Mouse (Mus musculus) CH12F3 (cell line): ENCODE data around the gene Fbln2.
"Not testable (repeated sequence)": the region's sequence is repeated elsewhere in the genome, so short reads cannot be mapped to it uniquely, and the experiment has no call there.

Experiments used
- in situ Hi-C: fragments of 300-500 bp; cut with MboI; formaldehyde crosslinking; loops from 2 replicates; pipeline ENCODE4 v1.14.3; 2020; ENCODE audit warnings: low sequenced_read_pairs

The Fbln2 gene

DNA sequence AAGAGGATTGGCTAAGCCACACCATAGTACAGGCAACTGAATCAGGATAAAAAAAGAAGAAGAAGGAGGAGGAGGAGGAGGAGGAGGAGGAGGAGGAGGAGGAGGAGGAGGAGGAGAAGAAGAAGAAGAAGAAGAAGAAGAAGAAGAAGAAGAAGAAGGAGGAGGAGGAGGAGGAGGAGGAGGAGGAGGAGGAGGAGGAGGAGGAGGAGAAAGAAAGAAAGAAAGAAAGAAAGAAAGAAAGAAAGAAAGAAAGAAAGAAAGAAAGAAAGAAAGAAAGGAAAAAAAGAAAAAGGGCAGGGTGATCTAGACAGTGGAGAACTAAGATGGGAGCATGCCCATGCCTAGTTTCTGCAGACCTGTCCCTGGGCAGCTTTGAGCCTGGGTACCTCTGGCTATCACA is at the start of gene Fbln2:
TSS of gene Fbln2 (plus strand) at position 301 of the 400 bp plus-strand sequence.
- in situ Hi-C loops = not testable (repeated sequence)

DNA sequence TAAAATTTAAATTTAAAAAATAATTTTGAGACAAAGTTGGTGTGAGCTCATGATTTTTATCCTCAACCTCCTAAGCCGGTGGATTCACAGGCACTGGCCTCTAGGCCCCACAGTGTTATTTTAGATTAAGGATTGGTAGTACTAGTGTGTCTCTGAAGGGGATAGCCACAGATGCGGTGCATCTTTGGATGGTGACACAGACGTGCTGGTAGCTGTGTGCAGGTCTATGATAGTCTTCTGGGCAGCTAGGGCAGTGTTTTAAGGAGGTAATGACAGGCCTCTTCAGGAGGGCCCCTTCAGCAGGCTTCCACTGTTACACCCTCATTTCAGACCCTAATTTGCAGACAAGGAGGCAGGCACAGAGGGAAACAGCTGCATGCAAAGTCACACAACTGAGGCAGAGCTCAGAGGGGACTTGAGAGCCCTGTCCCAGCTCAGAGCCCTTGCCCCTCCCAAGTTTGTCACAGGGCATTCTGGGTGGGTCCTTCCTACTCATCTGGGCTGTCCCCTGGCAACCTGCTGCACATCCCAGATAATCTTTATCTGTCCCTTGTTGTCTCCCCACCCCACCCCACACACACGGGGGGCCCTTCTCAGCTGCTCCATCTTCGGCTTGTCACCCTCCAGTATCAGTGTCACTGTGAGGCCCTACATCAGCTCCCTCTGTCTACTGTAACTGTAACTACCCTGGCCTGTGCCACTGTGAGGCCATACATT is 48.9 kb upstream of the Fbln2 start:
- in situ Hi-C loops = loop anchor here (5.0 kb wide), 1 partner anchor 114 kb away; no protein-coding TSS in a partner anchor

DNA sequence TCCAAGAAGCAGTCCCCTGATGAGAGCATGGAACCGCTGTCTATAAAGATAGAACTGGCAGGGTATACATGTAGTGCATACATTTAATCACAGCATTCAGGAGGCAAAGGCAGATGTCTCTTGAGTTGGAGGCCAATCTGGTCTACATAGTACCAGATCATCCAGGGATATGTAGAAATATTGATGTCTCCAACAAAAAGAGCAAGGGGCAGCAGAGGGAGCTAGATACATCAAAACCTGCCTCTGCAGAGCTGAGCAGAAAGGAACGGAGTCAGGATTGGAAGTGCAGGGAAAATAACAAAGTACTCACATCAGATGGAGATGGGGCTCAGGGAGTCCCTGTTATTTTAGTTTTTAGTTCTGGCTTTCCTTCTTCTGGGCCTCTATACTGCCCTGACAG is 47.7 kb upstream of the Fbln2 start:
- in situ Hi-C loops = loop anchor here (5.0 kb wide), 1 partner anchor 113 kb away; no protein-coding TSS in a partner anchor

DNA sequence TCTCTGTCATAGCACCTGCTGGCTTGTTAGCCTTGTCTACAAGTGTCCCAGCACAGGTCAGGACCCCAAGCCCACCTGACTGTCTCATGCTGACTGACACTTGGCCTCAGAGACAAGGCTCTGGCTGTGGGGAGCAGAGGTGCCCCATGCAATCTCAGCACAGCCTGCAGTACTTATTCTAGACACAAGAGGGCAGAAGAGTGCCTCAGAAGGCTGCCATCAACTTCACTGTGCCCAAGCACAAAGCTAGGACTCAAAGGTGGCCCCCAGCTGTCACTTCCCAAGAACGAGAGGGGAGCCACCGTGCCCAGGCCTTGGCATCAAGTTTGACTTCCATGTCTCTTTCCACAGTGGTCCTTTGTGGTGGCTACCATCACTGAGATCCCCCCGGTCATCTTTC is 47.0 kb upstream of the Fbln2 start:
- in situ Hi-C loops = no loop called here

DNA sequence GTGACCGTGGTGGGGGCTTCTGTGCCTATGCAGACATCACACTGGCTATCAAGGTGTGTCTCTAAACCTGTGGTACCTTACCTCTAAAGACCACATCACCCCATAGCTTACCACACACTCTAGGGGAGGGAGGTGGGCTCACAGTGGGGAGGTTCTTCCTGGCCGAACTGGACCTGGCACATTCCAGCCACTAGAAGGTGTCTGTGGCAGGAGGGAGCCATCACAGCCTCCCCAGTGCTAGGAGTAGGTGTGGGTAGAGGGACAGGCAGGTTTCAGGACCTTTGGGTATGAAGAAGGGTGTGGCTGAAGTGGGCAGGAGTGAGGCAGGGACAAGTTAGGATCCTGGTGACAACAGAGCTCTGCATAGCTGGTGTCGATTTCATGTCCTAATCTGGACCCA is 44.4 kb upstream of the Fbln2 start:
- in situ Hi-C loops = no loop called here

DNA sequence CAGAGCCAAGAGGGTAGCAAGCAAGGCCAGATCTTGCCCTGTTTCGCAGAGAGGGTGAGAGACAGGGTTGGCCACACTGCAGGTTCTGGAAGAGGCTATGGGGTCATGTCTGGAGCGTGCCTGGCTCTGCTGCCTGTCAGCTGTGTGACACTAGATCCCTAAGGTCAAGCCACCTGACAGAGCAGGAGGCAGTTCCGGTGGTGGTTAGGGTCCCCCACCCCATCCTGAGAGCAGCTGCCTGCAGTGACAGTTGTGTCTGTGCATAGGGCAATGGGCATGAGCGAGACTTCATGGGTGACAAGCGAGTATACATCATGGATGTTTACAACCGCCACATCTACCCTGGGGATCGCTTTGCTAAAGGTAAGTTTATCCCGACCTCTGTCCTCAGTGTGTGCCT is 43.1 kb upstream of the Fbln2 start:
- in situ Hi-C loops = no loop called here

DNA sequence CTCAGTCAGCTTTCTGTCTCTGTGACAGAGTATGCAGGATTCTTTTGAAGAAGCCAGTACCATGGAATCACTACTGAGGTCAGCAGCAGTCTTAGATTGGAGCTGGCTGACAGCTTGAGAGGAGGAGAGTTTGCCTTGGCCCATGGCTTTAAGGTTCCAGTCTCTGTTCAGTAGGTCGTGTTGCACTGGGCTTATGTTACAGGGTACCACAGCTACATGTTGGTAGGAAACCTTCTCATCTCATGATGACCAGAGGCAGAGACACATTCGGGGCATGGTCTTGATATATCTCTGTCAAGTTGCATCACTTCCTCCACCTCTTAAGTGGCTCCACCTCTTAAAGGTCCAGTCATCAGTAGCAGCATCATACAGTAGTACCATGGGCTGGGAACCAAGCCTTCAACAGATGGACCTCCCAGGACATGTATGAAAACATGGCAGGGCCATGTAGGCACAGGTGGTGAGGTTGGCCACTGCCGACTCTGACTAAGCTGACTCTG is 40.8 kb upstream of the Fbln2 start:
- in situ Hi-C loops = no loop called here

DNA sequence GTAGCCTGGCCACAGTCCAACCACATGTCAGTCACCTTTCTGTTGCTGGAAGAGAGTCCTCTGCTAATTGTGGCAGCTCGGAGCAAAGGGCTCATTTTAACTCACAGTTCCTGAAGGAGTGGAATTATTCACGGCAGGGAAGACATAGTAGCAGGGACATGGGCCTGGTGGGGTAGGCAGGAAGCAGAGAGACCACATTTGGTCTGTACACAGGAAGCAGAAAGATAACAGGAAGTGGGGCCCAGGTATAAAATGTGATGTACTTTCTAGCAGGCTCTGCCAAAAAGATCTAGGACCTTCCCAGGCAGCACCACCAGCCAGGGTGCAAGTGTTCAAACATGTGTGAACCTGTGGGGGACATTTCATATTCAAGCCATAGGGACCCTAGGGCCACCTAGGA is 39.9 kb upstream of the Fbln2 start:
- in situ Hi-C loops = no loop called here

DNA sequence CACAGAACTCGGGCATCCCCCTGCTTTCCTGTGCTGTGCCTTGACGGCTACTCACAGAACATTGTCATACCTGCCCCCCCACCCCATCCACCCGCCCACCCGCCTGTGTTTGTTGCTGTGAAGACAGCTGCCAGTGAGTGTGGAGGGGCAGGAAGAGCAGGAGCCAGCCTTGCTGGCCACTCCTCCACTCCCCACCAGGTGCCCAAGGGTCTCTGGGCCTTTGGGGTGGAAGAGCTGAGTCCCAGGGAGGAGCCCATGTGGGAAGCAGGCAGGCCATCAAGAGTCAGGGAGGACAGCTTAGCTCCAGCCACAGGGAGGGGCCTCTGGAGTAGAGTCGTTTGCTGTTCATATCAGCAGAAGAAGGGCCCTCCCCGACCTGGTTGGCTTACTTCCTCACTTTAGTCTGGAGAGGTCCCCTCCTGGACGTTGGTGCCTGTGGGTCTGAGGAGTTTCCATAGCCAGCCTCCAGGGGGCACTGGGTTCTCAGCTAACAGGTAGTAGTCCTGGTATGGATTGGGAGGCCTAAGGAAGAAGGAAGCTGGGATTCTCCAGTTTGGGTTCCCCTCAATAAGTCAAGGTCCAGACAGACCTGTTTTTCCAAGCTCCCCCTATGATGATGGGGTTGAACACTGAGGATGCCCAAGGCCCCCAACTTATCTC is 38.9 kb upstream of the Fbln2 start:
- in situ Hi-C loops = no loop called here

DNA sequence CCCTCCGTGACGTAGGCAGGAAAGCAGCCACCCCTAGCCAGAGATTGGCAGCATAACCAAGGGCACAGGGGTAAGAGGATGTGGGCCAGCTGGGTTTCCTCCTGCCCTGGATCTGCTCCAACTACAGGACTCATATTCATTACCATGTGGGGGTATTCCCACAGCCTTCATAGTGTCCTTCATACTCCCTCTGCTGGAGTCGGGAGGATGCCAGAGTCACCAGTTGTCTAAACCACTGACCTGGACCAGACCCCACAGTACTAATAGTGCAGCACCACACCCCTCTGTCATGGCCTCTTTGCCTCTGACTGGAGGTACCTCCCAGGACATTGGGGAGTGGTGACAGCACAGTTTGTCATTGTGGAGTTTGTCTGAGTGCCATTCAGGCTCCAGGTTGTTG is 38.0 kb upstream of the Fbln2 start:
- in situ Hi-C loops = no loop called here

DNA sequence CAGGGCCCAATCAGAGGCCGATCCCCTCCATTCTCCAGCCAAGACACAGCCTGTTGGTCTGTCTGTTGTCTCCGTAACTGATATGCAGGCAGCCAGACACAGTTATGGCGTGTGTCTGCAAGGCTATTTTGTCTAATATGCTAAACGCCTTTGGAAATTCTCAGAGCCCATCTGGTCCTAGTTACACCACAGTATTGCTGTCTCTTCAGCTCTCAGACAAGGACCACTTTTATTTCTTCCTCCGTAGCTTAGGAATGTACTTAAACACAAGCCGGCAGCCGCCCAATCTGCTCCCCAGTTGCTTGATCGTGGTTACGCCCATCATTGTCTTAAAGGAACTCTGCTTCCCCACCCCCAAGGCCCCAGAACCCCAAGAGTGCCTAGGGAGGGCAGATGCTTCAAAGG is 31.5 kb upstream of the Fbln2 start:
- in situ Hi-C loops = no loop called here

DNA sequence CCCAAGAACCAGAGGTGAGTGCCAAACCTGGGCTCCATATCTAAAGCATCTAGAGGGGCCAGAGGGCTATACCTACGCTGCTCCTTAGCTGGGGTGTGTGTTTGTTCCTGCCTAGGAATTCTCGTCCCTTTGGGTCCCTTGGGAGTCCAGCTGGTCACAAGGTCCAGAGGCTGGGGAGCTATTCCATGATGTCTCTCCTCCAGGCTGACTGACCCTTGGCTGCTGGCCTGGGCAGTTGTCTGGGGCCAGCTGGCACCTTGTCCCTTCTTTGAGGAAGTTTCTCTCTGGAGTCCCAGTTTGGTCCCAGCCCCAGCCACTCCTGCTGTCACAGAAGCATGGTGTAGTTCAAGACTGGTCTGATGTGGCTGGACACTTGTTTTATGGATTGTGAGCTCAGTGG is 30.9 kb upstream of the Fbln2 start:
- in situ Hi-C loops = no loop called here

DNA sequence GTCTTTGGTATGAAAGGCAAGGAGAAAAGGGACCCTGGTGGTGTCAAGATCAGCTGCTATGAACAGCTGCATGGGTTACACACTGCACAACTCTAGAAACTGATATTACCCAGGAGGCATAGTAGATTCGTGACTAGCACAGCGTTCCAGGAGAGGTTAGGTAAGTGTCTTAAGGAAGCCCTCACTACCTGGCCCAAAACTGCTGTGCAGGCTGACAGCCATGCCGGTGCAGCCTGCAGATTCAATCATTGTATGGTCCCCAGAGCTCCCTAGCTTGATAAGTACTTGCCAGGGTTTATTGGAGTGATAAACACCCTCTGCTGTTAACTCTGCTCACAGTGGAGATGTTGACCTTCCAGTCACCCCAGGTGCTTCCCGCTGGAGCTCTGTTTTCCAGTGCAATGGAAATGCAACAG is 30.2 kb upstream of the Fbln2 start:
- in situ Hi-C loops = no loop called here

DNA sequence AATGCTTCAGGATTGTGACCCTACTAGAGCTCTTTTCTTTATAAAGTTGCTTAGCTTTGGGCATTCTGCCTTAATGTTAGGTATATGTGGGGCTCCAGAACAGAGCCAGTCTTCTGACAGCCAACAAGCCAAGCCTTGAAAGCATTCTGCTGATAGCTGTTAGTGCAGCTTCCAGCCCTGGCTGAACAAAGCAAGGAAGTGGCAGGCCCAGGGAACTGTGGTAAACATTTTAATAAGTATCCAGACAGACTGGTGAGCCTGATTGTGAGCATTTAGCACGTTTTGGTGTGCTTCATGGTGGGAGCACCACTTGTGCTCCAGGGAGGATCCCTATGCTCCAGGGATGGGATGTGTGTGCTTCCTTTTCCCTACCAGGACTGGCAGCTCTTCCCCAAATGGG is 29.2 kb upstream of the Fbln2 start:
- in situ Hi-C loops = no loop called here

DNA sequence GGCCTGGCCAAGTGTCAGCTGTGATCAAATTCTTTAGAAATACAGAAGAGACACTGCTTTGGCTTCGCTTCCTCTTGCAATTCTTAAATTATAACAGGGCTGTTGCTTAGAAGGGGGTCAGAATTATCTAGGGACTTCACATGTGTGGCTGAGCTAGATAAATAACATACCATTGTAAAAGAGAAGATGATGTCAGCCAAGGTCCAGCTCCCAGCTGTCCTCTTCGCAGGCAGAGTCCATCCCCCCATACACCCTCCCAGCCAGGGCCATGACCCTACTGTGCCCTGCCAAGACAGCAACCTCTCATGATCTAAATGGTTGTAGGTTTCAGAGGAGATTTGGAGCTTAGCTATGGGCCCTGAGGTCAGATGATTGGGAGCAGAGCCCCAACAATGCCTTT is 28.3 kb upstream of the Fbln2 start:
- in situ Hi-C loops = no loop called here

DNA sequence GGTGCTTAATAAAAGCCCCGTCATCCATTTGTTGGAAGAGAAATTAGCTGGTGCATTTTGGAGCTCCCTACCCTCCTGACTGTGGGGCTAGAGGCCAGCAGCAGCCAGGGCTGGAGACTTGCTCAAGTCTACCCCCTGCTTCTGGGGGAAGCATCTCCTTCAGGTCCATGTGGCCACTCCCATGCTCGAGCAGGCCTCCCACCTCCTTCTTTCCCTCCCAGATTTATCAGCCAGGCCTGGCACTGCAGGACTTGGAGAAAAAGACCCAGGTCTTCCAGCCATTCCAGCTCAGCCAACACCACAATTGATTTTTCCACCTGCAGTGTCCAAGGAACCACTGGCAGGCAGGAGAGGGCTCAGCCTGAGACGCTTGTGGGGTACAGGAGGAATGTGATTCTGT is 27.5 kb upstream of the Fbln2 start:
- in situ Hi-C loops = no loop called here

DNA sequence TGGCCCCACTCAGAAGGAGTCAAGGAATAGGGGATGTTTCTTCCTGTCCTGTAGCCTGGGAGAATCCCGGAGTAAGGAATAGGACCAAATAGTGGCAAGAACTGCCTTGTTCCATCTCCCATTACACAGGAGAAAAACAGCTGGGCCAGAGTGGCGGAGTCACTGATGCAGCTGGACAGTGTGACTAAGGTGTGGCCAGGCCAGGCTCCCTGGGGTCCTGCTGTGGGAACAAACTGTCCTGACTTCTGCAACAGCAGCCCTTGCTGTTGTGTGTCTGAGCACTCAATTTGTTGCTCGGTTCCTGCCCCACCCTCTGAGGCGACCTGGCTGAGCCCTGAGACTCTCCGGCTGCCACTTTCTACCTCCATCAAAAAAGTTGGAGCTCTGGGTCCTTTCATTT is 26.8 kb upstream of the Fbln2 start:
- in situ Hi-C loops = no loop called here

DNA sequence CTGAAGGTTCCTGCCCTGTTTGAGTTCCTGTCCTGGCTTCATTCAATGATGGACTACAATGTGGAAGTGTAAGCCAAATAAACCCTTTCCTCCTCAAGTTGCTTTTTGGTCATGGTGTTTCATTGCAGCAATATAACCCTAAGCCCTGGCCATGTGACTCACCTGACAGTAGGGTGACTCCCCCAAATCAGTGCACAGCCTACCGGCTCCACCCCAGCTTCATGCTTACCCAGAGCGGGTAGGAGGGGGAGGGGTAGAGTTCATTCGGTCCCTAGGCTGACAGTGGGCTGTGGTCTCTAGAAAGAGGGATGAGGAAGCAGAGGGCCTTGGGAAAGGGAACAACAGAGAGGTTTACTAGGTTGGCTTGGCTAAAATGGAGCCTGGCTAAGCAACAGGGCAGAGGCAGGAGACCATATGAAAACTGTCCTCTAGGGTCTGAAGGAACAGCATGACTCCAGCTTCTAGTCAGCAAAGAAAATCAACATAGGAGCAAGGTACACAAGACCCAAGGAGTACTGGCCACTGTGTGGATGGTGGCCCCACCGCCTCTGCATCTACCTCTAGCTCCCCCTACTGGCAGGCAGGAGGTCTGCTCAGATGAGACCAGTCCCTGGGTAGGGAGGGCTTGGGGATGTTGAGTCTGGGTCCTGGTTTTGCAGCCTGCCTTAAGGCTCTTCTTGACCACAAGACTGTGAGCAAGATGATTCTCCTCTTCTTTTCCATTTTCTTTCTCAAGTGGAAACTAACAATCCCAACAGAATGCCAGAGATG is 25.9 kb upstream of the Fbln2 start:
- in situ Hi-C loops = no loop called here

DNA sequence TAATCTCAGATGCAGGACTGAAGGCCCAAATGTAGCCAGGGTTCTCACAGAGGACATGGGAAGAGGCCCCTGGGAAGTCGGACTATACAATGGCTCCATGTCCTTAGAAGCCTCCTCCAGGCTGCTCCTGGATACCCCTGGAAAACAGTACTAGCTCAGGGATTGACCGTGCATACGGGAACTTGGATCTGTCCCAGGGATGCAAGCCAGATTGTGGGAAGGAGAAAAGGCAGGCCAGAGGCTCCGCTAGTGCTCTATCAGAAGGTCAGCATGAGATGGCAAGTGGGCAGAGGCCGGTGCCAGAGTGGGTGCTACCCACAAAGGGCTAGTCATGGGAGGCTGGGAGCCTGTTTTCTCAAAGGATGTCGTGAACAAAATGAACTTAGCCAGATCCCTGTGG is 25.3 kb upstream of the Fbln2 start:
- in situ Hi-C loops = no loop called here

DNA sequence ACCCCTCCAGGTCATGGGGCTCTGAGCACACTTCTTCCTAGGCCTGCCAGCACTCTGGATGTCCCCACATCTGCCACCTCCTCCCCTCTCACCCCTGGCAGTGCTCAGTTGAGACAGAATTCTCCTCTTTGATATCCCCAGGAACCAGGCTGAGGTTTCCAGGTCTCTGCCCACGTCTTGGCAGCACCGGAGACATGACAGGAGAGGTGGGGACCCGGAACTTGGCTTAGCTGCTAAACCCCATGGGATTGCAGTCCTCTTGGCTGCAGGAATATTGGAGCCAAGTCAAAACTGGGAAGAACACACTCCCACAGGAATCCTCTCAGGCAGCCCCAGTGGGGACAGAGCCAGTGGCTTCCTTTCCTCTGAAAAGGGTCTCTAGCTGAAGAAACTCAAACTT is 24.4 kb upstream of the Fbln2 start:
- in situ Hi-C loops = no loop called here

DNA sequence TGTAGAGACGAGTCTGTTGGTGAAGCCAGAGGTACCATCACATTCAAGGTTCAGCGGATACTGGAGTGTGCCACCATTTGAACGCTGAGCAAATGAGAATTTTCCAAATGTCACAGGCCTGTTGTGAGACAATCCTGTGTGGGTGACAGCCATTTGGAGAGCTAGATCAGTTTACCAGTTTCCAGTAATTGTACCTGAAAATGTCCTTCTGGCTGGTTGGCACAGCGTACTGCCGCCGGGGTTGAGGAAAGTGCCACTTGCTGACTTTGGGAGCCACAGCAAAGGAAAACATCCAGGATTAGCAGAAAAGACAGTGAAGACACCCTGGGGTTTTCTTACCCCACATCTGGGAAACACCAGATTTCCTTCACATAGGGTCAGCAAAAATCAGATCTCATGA is 22.3 kb upstream of the Fbln2 start:
- in situ Hi-C loops = no loop called here

DNA sequence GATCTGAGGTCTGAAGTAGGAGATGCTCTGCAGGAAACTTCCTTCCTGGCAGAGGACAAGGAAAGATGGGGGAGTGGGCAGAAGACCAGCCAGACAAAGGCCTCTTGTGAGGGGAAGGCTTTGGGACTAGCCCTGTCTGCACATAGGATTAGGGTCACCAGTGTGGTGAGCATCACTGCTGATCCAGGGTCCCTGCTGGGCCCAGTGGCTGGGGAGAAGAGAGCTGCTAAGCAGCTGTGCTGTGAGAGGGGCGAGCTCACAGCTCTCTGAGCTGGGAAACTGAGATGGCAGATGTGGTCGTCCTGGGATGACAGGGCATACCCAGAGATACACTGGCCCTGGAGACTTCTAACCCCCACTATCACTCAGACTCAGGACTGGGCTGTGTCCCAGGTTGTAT is 20.8 kb upstream of the Fbln2 start:
- in situ Hi-C loops = no loop called here
